Mouse (Mus musculus) right cerebral cortex, postnatal 14 days (tissue): ENCODE results near the gene Chd4.
"Not testable (repeated sequence)": the region's sequence is repeated elsewhere in the genome, so short reads cannot be mapped to it uniquely, and the experiment has no call there.

Experiments
- DNase-seq: peaks from one replicate; pipeline ENCODE4 v3.0.0; 2022

Gene Chd4

DNA sequence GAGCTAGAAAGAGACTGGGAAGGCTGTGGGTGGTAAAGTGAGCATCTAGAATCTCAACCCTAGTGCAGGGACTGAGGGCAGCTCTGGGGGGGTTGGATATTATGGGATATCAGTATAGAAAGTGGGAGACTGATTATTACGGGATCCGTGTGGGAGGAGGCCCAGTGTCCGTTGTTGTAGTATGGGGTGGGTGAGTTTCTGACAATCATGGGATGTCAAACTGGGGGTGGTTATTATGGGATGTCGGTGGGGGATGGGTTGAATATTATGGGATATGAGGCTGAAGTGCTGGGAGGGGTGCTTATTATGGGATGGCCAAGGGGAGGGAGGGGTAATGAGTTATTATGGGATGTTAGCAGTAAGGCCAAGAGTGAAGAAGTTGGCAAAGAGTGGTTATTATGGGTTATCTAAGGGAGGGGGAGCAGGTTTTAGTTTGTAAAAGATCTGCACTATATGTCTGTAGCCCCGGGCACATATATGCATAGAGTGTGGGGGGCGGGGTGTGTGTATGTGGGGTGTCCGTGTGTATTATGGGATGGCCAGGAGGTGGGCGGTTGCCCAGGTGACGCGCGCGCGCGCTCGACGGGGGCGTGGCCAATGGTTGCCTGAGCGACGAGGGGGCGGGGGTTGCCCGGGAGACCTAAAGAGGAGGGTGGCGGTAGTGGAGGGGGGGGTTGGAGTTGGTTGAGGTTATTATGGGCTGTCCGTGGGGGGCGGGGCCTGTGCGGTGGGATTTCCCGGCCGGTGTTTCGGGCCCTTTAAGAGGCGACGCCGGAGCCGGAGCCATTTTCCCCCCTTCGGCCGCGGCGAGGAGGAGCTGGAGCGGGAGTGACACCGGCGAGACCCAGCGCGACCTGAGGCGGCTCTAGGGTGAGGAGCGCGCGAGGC is at the start of gene Chd4:
Gene Chd4, plus strand, starts transcription at position 591 of the 888 bp plus-strand sequence.
- peak; percentile 99 for DNase-seq

DNA sequence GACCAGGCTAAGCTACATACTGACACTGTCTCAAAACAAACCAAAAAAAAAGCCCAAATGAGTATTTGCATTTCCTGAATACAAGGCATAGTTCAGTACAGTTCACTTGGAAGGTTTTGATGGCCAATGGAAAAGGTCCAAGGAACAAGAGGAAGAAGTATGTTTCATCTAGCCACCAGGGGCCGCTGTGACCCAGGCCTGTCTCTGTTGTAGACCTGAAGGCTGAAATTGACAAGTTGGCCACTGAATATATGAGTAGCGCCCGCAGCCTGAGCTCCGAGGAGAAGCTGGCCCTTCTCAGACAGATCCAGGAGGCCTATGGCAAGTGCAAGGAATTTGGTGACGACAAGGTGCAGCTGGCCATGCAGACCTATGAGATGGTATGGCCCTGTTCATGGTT is 49.1 kb upstream of the Chd4 start:
- DNase-seq, result peak; percentile 87

DNA sequence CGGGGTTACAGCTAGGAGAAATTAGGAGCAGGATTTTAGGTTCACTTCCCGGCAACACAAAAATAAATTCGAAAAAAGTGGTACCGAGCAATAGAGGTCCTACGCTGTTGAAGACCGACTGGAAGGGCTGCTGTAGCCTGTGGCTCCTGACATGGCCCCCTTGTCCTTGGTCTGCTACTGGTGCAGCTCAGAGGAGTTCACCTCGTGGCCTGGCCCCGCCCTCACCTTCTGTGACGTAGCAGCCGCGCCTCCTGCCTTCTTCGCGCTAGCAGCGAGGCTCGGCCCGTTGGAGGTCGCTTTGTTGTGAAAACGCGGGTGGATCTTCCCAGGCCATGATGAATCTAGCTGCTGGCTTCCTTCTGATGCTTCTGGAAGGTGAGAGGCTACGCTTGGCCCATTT is 46.1 kb upstream of the Chd4 start, which contains the start of gene Acrbp:
Gene Acrbp, plus strand, starts transcription at position 12 of the 400 bp plus-strand sequence.
- DNase-seq, result no peak

DNA sequence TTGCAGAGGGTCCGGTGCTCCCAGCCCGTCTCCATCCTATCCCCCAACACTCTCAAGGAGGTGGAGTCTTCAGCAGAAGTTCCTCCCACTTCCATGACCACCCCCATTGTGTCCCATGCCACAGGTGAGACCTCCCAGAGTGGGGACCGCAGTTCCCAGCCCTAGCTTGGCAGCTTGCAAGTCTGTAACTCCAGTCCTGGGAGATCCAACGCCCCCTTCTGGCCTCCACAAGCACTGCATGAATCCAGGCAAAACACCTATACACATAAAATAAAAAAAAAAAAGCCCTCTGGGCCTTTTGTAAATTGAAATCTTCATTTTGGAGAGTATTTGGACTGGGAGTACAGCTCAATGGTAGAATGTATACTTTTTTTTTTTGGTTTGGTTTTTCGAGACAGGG is 44.5 kb upstream of the Chd4 start:
- no peak for DNase-seq

DNA sequence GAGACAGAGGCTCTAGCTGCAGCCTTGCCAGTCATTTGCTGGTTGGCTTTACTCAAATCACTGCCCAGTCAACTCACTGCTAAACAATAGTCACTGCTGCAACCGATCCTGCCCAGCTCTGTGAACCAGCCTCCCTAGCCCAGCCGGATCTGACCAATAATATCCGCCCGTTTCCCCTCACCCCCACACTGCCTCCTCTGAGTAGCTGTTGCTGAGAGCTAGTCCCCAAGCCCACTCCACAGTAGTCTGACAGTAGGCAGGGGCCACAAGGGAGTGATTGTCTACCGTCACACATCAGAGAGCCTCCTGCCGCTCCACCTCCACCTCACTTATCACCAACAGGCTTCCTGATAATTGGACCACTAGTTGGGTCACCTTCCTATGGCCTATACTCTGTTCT is 34.3 kb upstream of the Chd4 start:
- no peak for DNase-seq

DNA sequence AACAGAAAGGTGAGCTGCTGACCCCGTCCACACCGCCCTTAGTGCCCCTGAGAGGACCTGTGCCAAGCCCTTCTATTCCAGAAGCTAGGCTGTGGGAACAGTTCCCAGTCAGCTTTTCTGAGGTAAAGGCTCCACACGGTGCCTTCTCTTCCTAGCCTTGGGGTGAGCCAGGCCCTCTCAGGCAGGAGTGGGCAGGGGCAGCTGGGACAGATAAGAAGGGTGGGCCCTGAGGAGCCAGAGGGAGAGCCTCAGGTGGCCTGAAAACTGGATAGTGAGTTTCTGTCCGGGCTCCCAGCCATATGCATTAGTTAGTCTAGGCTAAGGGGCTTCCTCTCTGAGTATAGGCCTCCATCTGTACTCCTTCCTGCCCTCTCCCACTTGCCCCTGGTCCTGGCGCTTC is 33.3 kb upstream of the Chd4 start:
- DNase-seq, result no peak

DNA sequence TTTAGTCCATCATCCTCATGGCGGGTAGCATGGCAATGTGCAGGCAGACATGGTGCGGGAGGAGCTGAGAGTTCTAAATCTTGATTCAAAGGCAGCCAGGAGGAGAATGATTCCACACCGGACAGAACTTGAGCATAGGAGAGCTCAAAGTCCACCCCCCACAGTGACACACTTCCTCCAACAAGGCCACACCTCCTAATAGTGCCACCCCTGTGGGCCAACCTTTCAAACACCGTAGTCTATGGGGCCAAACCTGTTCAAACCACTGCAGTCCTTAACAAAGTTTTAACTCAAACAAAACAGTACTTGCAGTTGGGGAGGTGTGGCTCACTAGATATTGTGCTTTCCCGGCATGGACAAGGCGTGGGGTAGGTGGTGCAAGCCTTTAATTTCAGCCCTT is 31.9 kb upstream of the Chd4 start:
- DNase-seq, result no peak

DNA sequence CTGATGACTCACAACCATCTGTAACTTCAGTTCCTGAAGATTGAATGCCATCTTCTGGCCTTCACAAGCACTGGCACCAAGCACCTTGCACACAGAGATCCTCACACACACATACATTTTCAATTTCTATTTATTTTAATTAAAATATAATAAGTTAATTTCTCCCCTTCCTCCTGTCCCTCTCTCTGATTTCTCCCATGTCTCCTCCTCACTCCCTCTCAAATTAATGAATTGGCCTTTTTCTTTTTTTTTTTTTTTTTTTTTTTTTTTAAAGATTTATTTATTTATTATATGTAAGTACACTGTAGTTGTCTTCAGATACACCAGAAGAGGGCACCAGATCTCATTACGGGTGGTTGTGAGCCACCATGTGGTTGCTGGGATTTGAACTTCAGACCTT is 30.6 kb upstream of the Chd4 start:
- DNase-seq, result not testable (repeated sequence)

DNA sequence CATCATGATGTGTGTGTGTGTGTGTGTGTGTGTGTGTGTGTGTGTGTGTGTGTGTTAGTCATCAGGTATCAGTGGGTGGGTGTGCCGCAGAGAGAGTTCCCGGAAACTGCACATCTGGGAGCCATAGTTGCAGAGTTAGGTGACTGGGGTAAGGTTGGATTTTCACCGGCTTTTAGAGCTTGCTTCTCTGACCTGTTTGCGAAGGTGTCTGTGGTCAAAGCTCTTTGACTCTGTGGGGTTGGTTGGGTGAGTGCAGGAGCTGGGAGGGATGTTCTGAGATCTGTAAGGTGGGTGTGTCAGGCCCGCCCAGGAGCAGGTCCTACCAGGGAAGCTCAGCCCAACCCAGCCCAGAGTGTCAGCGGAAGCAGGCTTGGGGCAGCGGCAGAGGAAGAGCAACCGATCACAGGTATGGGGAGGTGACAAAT is 28.2 kb upstream of the Chd4 start, which contains the start of gene Lpar5:
Gene Lpar5, plus strand, starts transcription at position 350 of the 425 bp plus-strand sequence.
- no peak for DNase-seq

DNA sequence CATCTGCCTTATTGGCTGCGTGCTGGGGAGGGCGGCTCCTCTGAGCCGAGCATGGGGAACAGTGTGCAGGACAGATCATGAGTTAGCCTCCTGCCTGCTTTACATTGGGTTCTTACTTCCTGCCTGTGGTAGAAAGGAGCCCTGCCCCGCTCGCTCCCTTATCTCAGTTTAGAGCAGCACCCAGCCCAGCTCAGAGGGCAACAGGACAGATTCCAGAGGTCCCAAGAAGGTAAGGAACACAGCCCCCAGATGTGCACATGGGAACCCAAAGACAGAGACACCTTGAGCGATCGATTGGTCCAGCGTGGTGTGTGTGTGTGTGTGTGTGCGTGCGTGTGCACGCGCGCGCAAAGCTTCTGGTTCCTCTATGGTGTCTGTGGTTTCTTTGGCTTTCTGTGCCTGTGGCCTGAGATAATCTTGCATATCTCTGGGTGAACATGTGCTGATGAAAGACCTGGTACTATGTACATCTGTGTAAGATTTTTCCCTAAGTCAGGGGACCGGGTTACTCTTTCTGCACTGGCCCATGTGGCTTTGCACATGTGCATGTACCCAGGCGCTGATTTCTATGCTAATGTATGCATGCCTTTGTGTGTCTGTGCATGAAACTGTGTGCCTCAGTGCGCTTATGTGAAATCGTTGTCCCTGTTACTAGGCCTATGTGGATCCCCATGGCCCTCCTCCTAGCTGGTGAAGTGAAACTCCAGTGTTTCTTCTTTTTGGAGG is 24.4 kb upstream of the Chd4 start:
- no peak for DNase-seq

DNA sequence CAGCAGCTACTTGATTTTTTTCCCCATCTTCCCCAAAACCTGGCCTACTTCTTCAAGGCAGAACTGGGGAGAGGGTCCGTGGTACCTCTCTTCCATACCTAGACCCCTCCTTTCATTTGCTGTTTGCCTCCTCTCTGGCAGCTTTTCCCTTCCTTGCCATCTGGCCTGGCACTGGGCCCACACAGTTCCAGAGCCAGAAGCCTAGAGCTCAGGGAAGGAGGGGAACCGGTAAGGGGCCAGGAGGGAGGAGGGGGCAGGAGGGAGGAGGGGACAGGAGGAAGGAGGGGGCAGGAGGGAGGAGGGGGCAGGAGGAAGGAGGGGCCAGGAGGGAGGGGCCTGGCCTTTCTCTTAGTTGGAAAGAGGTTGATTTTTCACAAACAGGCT is 23.9 kb upstream of the Chd4 start:
- DNase-seq, result peak; percentile 81

DNA sequence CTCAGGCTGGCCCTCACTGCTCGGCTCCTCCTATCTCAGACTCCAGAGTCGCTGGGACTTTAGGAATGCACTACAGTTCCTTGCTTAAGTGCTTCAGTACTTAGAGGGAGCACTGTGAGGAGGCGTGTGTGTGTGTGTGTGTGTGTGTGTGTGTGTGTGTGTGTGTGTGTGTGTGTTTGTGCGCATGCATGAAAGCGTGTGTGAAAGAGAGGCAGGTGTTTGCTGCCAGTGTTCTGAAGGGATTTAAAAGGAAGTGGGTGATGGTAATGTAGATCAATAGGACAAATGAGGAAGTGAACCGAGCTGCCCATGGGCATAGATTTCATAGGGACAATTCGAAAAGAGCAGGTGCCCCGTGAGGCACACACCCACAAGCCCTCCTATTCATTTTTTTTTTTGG is 22.0 kb upstream of the Chd4 start:
- DNase-seq, result no peak

DNA sequence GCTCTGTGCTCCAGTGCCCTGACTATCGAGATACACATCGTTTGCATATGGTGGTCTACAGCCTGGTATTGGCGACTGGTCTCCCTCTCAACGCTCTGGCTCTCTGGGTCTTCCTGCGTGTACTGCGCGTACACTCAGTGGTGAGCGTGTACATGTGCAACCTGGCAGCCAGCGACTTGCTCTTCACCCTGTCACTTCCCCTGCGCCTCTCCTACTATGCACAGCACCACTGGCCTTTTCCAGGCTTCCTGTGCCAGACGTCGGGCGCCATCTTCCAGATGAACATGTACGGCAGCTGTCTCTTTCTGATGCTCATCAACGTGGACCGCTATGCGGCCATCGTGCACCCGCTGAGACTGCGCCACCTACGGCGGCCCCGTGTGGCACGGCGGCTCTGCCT is 14.4 kb upstream of the Chd4 start:
- no peak for DNase-seq

DNA sequence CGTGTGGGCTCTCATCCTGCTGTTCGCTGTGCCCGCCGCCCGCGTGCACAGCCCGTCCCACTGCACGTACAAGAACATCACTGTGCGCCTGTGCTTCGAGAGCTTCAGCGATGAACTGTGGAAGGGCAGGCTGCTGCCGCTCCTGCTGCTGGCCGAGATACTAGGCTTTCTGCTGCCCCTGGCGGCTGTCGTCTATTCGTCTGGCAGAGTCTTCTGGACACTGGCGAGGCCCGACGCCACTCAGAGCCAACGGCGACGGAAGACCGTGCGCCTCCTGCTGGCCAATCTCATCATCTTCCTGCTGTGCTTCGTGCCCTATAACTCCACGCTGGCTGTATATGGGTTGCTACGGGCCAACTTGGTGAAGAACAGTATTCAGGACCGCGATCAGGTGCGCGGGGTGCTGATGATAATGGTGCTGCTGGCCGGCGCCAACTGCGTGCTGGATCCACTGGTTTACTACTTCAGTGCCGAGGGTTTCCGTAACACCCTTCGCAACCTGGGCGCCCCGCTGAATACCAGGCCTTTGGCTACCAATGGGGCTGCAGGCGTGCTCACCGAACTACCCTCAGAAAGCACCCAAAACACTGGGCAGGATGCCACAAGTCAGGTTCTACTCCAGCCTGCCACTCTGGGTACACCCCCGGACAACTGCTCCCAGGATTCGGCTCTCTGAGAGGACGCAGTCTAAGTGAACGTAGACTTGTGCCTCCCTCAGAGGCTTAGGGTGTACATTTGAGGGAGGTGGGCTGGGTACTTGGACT is 13.8 kb upstream of the Chd4 start:
- DNase-seq, result peak; percentile 90

DNA sequence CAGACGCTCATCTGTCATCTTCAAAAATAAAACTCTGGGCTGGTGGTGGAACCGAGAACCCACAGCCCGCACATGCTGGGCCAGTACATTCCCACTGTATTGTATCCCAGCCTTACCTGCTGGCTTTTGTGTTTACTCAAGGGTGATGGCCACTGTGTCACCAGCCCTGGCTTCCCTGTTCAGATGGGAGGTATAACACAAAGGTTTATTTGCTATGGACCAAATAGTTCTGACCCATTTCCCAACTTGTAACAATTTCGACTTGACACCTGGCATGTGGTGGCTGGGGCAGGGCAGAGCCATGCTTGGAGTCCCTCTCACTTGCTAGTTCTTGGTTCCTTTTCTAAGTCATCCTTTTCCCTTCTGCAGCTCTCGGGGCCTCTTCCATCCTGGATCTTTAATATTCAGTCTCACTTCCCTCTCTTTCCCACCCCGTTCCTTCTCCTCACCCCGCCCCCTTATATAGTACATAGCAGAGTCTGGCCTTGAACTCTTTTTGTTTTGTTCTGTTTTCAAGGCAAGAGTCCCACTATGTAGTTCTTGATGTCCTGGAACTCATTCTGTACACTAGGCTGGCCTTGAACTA is 12.9 kb upstream of the Chd4 start:
- no peak for DNase-seq

DNA sequence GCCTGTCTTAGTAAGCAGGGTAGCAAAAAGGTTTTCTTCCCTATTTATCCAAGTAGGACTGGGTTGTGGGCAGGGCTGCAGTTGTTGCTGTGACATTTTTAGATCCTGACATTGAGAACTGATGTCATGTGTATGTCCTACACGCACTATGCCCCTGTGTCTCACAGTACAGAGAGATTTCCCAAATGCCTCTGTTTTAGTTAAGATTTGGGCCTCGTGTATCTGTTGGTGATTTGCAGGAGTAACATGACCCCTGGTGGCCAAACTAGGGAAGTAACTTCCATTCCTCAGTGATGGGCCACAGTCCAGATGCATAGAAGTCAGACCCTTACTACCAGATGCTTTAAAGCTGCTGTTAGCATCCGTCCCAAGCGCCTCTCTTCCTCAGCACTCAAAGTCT is 11.4 kb upstream of the Chd4 start:
- DNase-seq, result no peak

DNA sequence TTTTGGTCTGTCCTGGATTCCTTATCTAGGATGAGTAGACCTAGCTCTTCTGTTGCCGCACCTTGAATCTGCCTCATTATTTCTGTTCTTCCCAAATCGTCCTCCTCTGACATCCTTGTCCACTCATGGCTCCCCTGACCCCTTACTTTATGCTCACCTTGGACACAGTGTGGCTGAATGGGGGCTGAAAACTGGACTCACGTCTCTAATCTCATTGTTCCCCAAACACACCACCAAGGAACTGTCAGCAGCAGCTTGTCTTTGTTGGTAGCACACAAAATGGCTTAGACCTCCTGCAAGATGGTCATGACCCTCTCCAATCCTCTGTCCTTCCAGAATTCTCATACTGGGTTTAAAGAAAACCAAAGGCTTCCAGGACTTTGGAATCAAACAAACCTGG is 7.8 kb upstream of the Chd4 start:
- no peak for DNase-seq

DNA sequence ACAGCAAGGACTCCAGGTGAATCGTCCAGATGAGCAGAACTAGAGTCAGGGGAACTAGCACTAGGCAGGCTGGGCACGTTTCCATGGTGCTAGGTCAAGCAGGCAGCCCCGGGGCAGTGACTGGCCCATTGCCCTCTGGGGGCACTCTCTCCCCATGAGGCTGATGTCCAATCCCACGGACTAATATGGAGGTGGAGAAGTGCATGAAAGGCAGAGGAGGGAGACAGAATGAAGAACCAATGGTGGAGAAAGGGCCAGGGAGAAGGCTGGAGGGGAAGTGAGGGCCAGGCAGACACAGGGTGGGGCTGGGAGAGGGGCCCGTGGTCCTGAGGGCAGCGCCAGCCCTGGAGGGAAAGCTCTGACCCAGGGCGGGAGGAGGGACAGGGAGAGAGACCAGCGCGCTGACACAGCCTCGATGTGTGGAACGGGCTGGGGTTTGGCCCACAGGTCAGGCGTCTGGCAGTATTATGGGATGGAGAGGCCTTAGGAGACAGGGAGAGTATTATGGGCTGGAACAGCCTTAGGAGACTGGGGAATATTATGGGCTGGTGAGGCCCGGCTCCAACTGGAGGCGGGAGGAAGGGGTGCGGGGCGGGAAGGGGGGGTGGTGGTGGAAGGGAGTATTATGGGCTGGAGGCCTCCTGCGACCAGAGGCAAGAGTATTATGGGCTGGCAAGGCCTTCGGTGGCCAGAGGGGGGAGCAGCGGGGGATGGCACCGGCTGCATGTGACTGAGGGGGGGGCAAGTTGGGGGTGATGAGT is 7.0 kb upstream of the Chd4 start:
- DNase-seq, result peak; percentile 72

DNA sequence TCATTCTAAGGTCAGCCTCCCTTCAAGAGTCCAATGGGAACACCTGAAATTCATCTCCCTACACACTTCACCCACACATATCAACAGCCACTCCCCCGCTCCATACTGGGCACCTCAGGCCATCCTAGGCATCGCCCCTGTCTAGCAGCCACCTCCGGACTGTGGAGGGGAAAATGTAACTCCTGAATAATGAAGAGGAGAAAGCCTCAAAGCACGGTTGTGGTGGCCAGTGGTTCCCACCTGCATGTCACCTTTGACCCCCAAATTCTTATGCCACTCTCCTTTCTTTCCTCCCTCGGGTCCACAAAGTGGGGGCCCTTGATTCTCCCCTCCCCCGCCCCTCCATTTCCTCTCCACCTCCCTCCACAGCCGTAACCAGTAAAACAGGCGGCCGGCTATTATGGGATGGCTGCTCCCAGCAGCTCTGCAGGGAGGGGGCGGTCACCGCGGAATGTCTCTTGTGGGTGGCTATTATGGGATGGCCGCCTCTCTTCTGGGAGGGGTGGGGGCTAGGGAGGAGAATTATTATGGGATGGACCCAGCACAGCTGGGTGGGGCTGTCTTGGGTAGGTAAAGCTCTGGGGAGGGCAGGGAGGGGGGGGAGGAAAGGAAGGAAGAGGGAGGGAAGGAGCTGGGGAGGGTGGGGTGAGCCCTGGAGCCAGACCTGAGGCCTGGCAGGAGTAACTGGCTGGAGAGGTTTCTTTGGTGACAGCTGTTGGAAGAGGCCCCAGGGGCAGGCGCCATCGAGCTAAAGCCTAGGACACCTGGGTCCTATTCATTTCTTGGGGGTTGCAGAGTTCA is 6.1 kb upstream of the Chd4 start:
- DNase-seq, result peak; percentile 85

DNA sequence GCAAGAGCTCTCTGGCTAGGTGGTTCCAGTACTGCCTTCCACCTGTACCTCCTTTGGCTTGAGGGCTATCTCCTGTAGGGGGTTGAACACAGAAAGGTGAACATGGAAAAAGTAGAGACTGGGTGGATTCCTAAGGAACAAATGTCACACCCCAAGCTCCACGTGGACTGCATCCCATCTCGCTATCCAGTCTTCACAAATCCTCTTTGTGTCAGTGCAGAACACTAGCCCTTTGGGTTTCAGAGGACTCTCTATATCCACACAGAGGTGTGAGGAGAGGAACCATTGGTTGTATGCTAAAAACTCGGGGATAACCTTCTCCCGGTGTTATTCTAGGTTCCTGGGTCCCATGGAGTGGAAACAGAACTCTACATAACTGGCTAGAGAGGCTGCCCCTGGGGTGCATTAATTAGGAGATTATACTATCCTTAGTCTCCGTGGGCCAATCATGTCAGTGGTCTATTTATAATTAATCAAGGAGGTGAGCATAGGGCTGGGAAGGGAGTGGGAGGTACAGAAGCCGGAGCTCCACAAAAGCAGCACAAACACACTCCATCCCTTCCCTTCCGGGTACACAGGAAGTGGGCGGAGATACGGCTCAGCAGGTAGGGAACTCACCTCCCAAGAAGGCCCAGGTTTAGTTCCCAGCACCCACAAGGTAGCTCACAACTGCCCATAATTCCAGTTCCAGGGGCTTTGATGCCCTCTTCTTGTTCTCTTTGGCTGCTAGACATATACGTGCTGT is 5.3 kb upstream of the Chd4 start:
- no peak for DNase-seq

DNA sequence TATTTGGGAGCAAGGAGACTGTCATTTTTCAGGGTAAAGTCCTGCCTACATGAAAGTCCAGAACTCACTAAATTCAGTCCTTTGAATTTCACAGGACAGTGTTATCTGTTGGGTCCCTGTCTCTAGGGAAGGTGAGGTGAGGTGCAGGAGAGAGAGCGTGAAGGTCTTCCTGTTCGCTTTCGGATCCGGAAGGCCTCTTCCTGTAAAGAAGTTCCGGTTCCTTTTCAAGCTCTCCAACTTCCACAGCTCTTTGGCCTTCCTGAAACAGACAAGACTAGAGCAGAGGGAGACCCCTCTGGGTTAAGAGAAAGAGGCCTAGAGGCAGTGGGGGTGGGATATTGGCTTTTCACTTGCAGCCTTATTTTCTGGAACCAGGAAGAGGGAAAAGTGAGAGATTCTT is 3.4 kb upstream of the Chd4 start:
- no peak for DNase-seq
